Comparison of ENCODE assay signal across 23 mouse cellular contexts in the genomic region with DNA sequence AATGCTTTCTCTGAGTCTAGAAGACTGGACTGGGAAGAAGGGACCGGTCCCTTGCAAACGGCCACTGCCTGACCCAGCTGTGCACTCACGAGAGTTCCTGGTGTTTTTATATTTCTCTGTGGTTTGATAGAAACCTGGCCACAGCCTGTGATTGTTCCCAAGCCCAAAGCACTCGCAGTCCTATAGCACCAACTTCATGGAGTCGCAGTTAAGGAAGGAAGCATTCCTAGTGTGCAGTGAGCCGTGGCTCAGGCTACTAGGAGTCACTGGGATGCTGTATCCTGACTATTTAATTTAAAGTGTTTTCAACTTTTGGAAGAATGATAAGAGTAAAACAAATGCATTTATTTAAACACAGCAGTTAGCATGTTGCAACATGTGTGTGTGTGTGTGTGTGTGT. TPM values are rescaled to one million over a fixed set of nuclear protein-coding genes. Genes with fewer than 3 reads are reported as not detected.
DNase-seq lines count a peak whose midpoint lies in the region; ATAC-seq and TF ChIP-seq lines count a peak whose summit lies in the region.
"Had no signal": no experiment of that assay in that cellular context is flagged by ENCODE, and none has a peak within 500 bp of the region (broad histone marks: within the 10 kb centered on the region; RNA-seq: fewer than 3 reads in every experiment).

No protein-coding gene starts in this region.

- H3K4me3 ChIP-seq in forebrain, embryonic 10.5 days: no peak overlapping the region
- no peak overlapping the region for H3K4me3 ChIP-seq in forebrain, postnatal 0 days (ENCODE audit: low read depth, low read length)
- H3K4me3 ChIP-seq in kidney, embryonic 15.5 days (replicated peaks): no peak overlapping the region
- no peak overlapping the region for H3K4me3 ChIP-seq in kidney, postnatal 0 days (replicated peaks; ENCODE audit: low read depth, low read length)
- no peak overlapping the region for H3K4me3 ChIP-seq in limb, embryonic 14.5 days (replicated peaks; ENCODE audit: low read length)
- H3K4me3 ChIP-seq: forebrain, embryonic 15.5 days; heart, adult 2 months; heart, embryonic 13.5 days; hindbrain, embryonic 15.5 days; liver, embryonic 12.5 days; megakaryocyte, embryonic 14.5 days had no signal

- no peaks in the 10 kb centered on the region; the same call in 1 of the 2 replicates for H3K9me3 ChIP-seq in forebrain, embryonic 10.5 days
- H3K9me3 ChIP-seq in forebrain, postnatal 0 days (ENCODE audit: low read length): no peaks in the 10 kb centered on the region
- H3K9me3 ChIP-seq in kidney, embryonic 15.5 days (replicated peaks): no peaks in the 10 kb centered on the region
- no peaks in the 10 kb centered on the region for H3K9me3 ChIP-seq in kidney, postnatal 0 days (replicated peaks; ENCODE audit: low read length)
- H3K9me3 ChIP-seq in limb, embryonic 14.5 days (ENCODE audit: control insufficient read depth, low read length): no peaks in the 10 kb centered on the region
- H3K9me3 ChIP-seq: forebrain, embryonic 15.5 days; heart, embryonic 13.5 days; hindbrain, embryonic 15.5 days; liver, embryonic 12.5 days; megakaryocyte, embryonic 14.5 days had no signal

- no peak overlapping the region for H3K9ac ChIP-seq in forebrain, postnatal 0 days
- no peak overlapping the region for H3K9ac ChIP-seq in kidney, embryonic 15.5 days
- H3K9ac ChIP-seq in kidney, postnatal 0 days (ENCODE audit: low read depth, low read length): no peak overlapping the region
- H3K9ac ChIP-seq in limb, embryonic 14.5 days (ENCODE audit: low read depth, low read length, severe bottlenecking): no peak overlapping the region
- H3K9ac ChIP-seq: forebrain, embryonic 15.5 days; heart, embryonic 13.5 days; hindbrain, embryonic 15.5 days; liver, embryonic 12.5 days; liver, postnatal 0 days had no signal

- TF ChIP-seq CTCF in forebrain, postnatal 0 days (IDR thresholded peaks at IDR 0.05; ENCODE audit: low read depth): no peak
- TF ChIP-seq CTCF in kidney, postnatal 0 days (IDR thresholded peaks at IDR 0.05; ENCODE audit: low read depth): no peak

- no peak for TF ChIP-seq POLR2A in limb, embryonic 14.5 days (IDR thresholded peaks at IDR 0.05; ENCODE audit: borderline replicate concordance, extremely low read depth, insufficient read depth, insufficient read length)

- H3K4me1 ChIP-seq in forebrain, embryonic 10.5 days: peaks cover 26% of the 10 kb centered on the region
- no peaks in the 10 kb centered on the region for H3K4me1 ChIP-seq in forebrain, postnatal 0 days (ENCODE audit: insufficient read depth)
- peaks cover 20% of the 10 kb centered on the region for H3K4me1 ChIP-seq in kidney, embryonic 15.5 days
- peaks cover 10% of the 10 kb centered on the region; the same call in 1 of the 2 replicates for H3K4me1 ChIP-seq in kidney, postnatal 0 days (replicated peaks; ENCODE audit: insufficient read depth, low read length)
- peaks cover 2% of the 10 kb centered on the region; the same call in 1 of the 2 replicates for H3K4me1 ChIP-seq in limb, embryonic 14.5 days (ENCODE audit: control insufficient read depth, insufficient read depth, low read length)
- H3K4me1 ChIP-seq: forebrain, embryonic 15.5 days; hindbrain, embryonic 15.5 days had no signal

- 34% methylated on average over 6 of the region's 6 CpGs for WGBS in forebrain, embryonic 10.5 days
- WGBS in forebrain, postnatal 0 days: 37% methylated on average over 6 of the region's 6 CpGs
- 26% methylated on average over 6 of the region's 6 CpGs for WGBS in kidney, embryonic 15.5 days
- WGBS in kidney, postnatal 0 days: 17% methylated on average over 6 of the region's 6 CpGs
- WGBS in limb, embryonic 14.5 days: 45% methylated on average over 6 of the region's 6 CpGs

- no peak overlapping the region for H3K4me2 ChIP-seq in forebrain, postnatal 0 days (ENCODE audit: low read depth)
- H3K4me2 ChIP-seq in kidney, embryonic 15.5 days: no peak overlapping the region
- no peak overlapping the region for H3K4me2 ChIP-seq in kidney, postnatal 0 days (ENCODE audit: low read length)
- no peak overlapping the region for H3K4me2 ChIP-seq in limb, embryonic 14.5 days (replicated peaks; ENCODE audit: low read depth, low read length, severe bottlenecking)
- H3K4me2 ChIP-seq: forebrain, embryonic 15.5 days; heart, embryonic 13.5 days; hindbrain, embryonic 15.5 days; liver, embryonic 12.5 days had no signal

- H3K36me3 ChIP-seq in forebrain, embryonic 10.5 days (replicated peaks): peaks cover 6% of the 10 kb centered on the region
- peaks cover 30% of the 10 kb centered on the region for H3K36me3 ChIP-seq in forebrain, postnatal 0 days (ENCODE audit: insufficient read depth)
- H3K36me3 ChIP-seq in kidney, embryonic 15.5 days: no peaks in the 10 kb centered on the region
- H3K36me3 ChIP-seq in kidney, postnatal 0 days (ENCODE audit: insufficient read depth, low read length): no peaks in the 10 kb centered on the region
- no peaks in the 10 kb centered on the region for H3K36me3 ChIP-seq in limb, embryonic 14.5 days (ENCODE audit: control insufficient read depth, insufficient read depth, low read length)
- H3K36me3 ChIP-seq: heart, embryonic 13.5 days; hindbrain, embryonic 15.5 days; liver, embryonic 12.5 days had no signal

- DNase-seq in forebrain, embryonic 10.5 days (ENCODE audit: extremely low spot score, low spot score): no peak
- no peak for DNase-seq in forebrain, postnatal 0 days
- DNase-seq in kidney, adult 8-10 months: no peak
- DNase-seq in kidney, postnatal 0 days (ENCODE audit: low spot score): peak; percentile 54
- DNase-seq in limb, embryonic 14.5 days (ENCODE audit: low spot score): no peak
- DNase-seq in lung, postnatal 36 days: no peak
- DNase-seq: adrenal gland, postnatal 14 days; cerebellum, adult 11-12 months; cerebellum, adult 9-11 months; heart, adult 2 months; heart, postnatal 10 days; layer of hippocampus, postnatal 36 days; liver, postnatal 0 days; lung, postnatal 4 days; midbrain, embryonic 14.5 days; right cerebral cortex, postnatal 14 days; thymus, postnatal 4 days had no signal

- ATAC-seq in forebrain, postnatal 0 days: no peak
- ATAC-seq in kidney, embryonic 15.5 days (replicated peaks; ENCODE audit: low FRiP score): peak; percentile 75
- ATAC-seq in kidney, postnatal 0 days (replicated peaks; ENCODE audit: low FRiP score, low read depth): peak; percentile 81
- no peak for ATAC-seq in limb, embryonic 14.5 days (ENCODE audit: low FRiP score, low read depth)
- ATAC-seq: forebrain, embryonic 15.5 days; liver, embryonic 12.5 days; liver, postnatal 0 days had no signal

- H3K27me3 ChIP-seq in forebrain, embryonic 10.5 days (ENCODE audit: poor library complexity, severe bottlenecking): no peaks in the 10 kb centered on the region
- no peaks in the 10 kb centered on the region for H3K27me3 ChIP-seq in forebrain, postnatal 0 days (ENCODE audit: insufficient read depth, low read length)
- no peaks in the 10 kb centered on the region for H3K27me3 ChIP-seq in kidney, embryonic 15.5 days
- no peaks in the 10 kb centered on the region for H3K27me3 ChIP-seq in kidney, postnatal 0 days (ENCODE audit: insufficient read depth, low read length)
- no peaks in the 10 kb centered on the region for H3K27me3 ChIP-seq in limb, embryonic 14.5 days (ENCODE audit: control insufficient read depth, insufficient read depth, low read length)
- H3K27me3 ChIP-seq: forebrain, embryonic 15.5 days; heart, embryonic 13.5 days; hindbrain, embryonic 15.5 days had no signal

- peak overlapping the region; percentile 77 for H3K27ac ChIP-seq in forebrain, embryonic 10.5 days
- no peak overlapping the region for H3K27ac ChIP-seq in forebrain, postnatal 0 days (ENCODE audit: low read depth, low read length)
- H3K27ac ChIP-seq in kidney, embryonic 15.5 days: peak overlapping the region; percentile 92
- H3K27ac ChIP-seq in kidney, postnatal 0 days: peak overlapping the region; percentile 86
- peak overlapping the region; percentile 33; the same call in 1 of the 2 replicates for H3K27ac ChIP-seq in limb, embryonic 14.5 days (replicated peaks; ENCODE audit: low read depth, low read length)
- H3K27ac ChIP-seq: forebrain, embryonic 15.5 days; heart, adult 2 months; heart, embryonic 13.5 days; hindbrain, embryonic 15.5 days; liver, embryonic 12.5 days had no signal

RNA-seq across cellular contexts. Expression of a gene that starts 39.5 kb away (rescaled TPM):
- polyA plus RNA-seq in forebrain, embryonic 10.5 days (2016; fragmentation: Nextera tagmentation; extraction: Ambion mirVana): 20.1 and 23.3 TPM in 2 replicates
- 80.9 and 86.2 TPM in 2 replicates for total RNA-seq in forebrain, postnatal 0 days (2014; rRNA removed)
- polyA plus RNA-seq in forebrain, postnatal 0 days (2015; fragmentation: Nextera tagmentation; extraction: Ambion mirVana): 18.7 and 21.7 TPM in 2 replicates
- 9.6 and 9.7 TPM in 2 replicates for polyA plus RNA-seq in kidney, embryonic 15.5 days (2015; fragmentation: Nextera tagmentation; extraction: Ambion mirVana)
- polyA plus RNA-seq in kidney, postnatal 0 days (2015; fragmentation: Nextera tagmentation; extraction: Ambion mirVana): 9.1 TPM in 2 replicates
- polyA plus RNA-seq in limb, embryonic 14.5 days (2012; rRNA removed): 16.4 and 23.3 TPM in 2 replicates
- 7.4 and 8.4 TPM in 2 replicates for polyA plus RNA-seq in limb, embryonic 14.5 days (2014; fragmentation: Nextera tagmentation; extraction: Ambion mirVana)

Comparison
In these comparisons a context has a peak if more than half of its experiments do, and no peak if none do; other contexts are left out.
1. ATAC-seq: peak in kidney, embryonic 15.5 days (single experiment) and kidney, postnatal 0 days (single experiment); none in forebrain, postnatal 0 days (single experiment) and limb, embryonic 14.5 days (single experiment).